13 mouse cellular contexts compared by ENCODE assay signal in genomic region chr2:12084341-12084740, GRCm38 (mm10).
"Had no signal": no experiment of that assay in that cellular context is flagged by ENCODE, and none has a peak within 500 bp of the region (broad histone marks: within the 10 kb centered on the region; RNA-seq: fewer than 3 reads in every experiment).

No protein-coding gene starts in this region.

- H3K36me3 ChIP-seq: limb, embryonic 15.5 days; liver, embryonic 12.5 days; midbrain, embryonic 13.5 days; neural tube, embryonic 12.5 days had no signal

- H3K9ac ChIP-seq: limb, embryonic 15.5 days; liver, embryonic 12.5 days; lung, embryonic 14.5 days; midbrain, embryonic 13.5 days; neural tube, embryonic 12.5 days had no signal

- H3K9me3 ChIP-seq: limb, embryonic 15.5 days; liver, embryonic 12.5 days; midbrain, embryonic 13.5 days; neural tube, embryonic 12.5 days had no signal

- H3K4me3 ChIP-seq: limb, embryonic 15.5 days; liver, embryonic 12.5 days; midbrain, embryonic 13.5 days; neural tube, embryonic 12.5 days had no signal

- ATAC-seq: intestine, postnatal 0 days; liver, embryonic 12.5 days; midbrain, embryonic 13.5 days had no signal

- H3K4me2 ChIP-seq: limb, embryonic 15.5 days; liver, embryonic 12.5 days; lung, embryonic 14.5 days; midbrain, embryonic 13.5 days; neural tube, embryonic 12.5 days had no signal

- H3K27ac ChIP-seq: limb, embryonic 15.5 days; liver, embryonic 12.5 days; macrophage; midbrain, embryonic 13.5 days; neural tube, embryonic 12.5 days; stomach, postnatal 0 days had no signal

- DNase-seq: kidney, postnatal 25 days; lung, embryonic 14.5 days; lung, postnatal 10 days; retina, postnatal 1 day; thymus, adult 2 months; thymus, postnatal 25 days had no signal

- H3K4me1 ChIP-seq: limb, embryonic 15.5 days; liver, embryonic 12.5 days; midbrain, embryonic 13.5 days; neural tube, embryonic 12.5 days had no signal

- H3K27me3 ChIP-seq: limb, embryonic 15.5 days; liver, embryonic 12.5 days; midbrain, embryonic 13.5 days; neural tube, embryonic 12.5 days had no signal
